Mouse (Mus musculus) E14TG2a.4 (cell line): ENCODE data around the gene Mrpl34.
A peak's percentile ranks its signal among the peaks of the same experiment; 100 is the strongest.

Experiments used
- H3K27me3 ChIP-seq: 2 replicates; pipeline ENCODE4 v1.6.1; 2014; ENCODE audit warnings: low read length, control low read depth; ENCODE audit not compliant: insufficient read depth
- H3K36me3 ChIP-seq: 2 replicates; pipeline ENCODE4 v1.6.1; 2014; ENCODE audit warnings: low read length, control low read depth; ENCODE audit not compliant: insufficient read depth
- H3K4me1 ChIP-seq: replicated peaks from 2 replicates; pipeline ENCODE4 v1.6.1; 2014; ENCODE audit warnings: low read depth, low read length, control low read depth
- H3K4me3 ChIP-seq: replicated peaks from 2 replicates; pipeline ENCODE4 v1.5.1; 2014; ENCODE audit warnings: mild to moderate bottlenecking, low read length
- H3K9me3 ChIP-seq: 2 replicates; pipeline ENCODE4 v1.6.1; 2014; ENCODE audit warnings: low read length, control low read depth
- CTCF ChIP-seq: conservative IDR thresholded peaks from 2 replicates; pipeline ENCODE4 v1.5.1; 2014; ENCODE audit warnings: low read length
- NANOG ChIP-seq: IDR thresholded peaks from 2 replicates; pipeline ENCODE4 v1.6.1; 2014; ENCODE audit warnings: borderline replicate concordance, low read length, mixed read lengths
- POU5F1 ChIP-seq: IDR thresholded peaks from 2 replicates; pipeline ENCODE4 v1.6.1; 2014; ENCODE audit warnings: low read length, borderline replicate concordance

Gene Mrpl34

GRCm38 (mm10) chr8:71463188-71464033, 1.3 kb upstream of the Mrpl34 start, which contains the start of gene Abhd8:
TSS of gene Abhd8 (minus strand) at chr8:71463655.
- Histone ChIP-seq H3K4me1 (peaks cover 50% of the 10 kb centered on the region), H3K4me3 (peak within 1 kb of the TSS; percentile 85)
- TF ChIP-seq CTCF (no peak), POU5F1 (no peak), NANOG (no peak)

GRCm38 (mm10) chr8:71465733-71466132, 974 bp downstream of the Mrpl34 start:
- peaks cover 59% of the 10 kb centered on the region for H3K4me1 ChIP-seq
- no peaks in the 10 kb centered on the region for H3K9me3 ChIP-seq
- H3K4me3 ChIP-seq: peak overlapping the region; percentile 90
- H3K36me3 ChIP-seq: peaks cover 30% of the 10 kb centered on the region
- TF ChIP-seq POU5F1 (no peak), NANOG (no peak), CTCF (no peak)
- peaks cover 25% of the 10 kb centered on the region for H3K27me3 ChIP-seq

More at GRCm38 (mm10) chr8:71463188-71464033, 1.3 kb upstream of the Mrpl34 start, which contains the start of gene Abhd8:
- Histone ChIP-seq H3K27me3 (peaks cover 41% of the 10 kb centered on the region), H3K36me3 (peaks cover 21% of the 10 kb centered on the region), H3K9me3 (no peaks in the 10 kb centered on the region)

- H3K9me3 ChIP-seq: no peaks in the 10 kb centered on the region
- H3K27me3 ChIP-seq: peaks cover 20% of the 10 kb centered on the region
- peaks cover 59% of the 10 kb centered on the region for H3K4me1 ChIP-seq
- TF ChIP-seq CTCF (no peak), NANOG (no peak), POU5F1 (no peak)
- peaks cover 35% of the 10 kb centered on the region for H3K36me3 ChIP-seq
- H3K4me3 ChIP-seq: 0 out of 2 replicates have a peak overlapping the region, but pooled peaks have one; percentile 90
These were observed 1.4 kb downstream of the Mrpl34 start for GRCm38 (mm10) chr8:71466198-71466597.

- no peak overlapping the region for H3K4me3 ChIP-seq
- H3K9me3 ChIP-seq: no peaks in the 10 kb centered on the region
- H3K36me3 ChIP-seq: peaks cover 45% of the 10 kb centered on the region
- no peak for TF ChIP-seq POU5F1
- no peak for TF ChIP-seq CTCF
- TF ChIP-seq NANOG: no peak
- H3K27me3 ChIP-seq: peaks cover 10% of the 10 kb centered on the region
- peaks cover 61% of the 10 kb centered on the region for H3K4me1 ChIP-seq
These were observed 2.4 kb downstream of the Mrpl34 start for GRCm38 (mm10) chr8:71467201-71467600.

- H3K36me3 ChIP-seq: peaks cover 53% of the 10 kb centered on the region
- no peak for TF ChIP-seq NANOG
- TF ChIP-seq CTCF: no peak
- no peak for TF ChIP-seq POU5F1
- no peaks in the 10 kb centered on the region for H3K9me3 ChIP-seq
- peaks cover 2% of the 10 kb centered on the region for H3K27me3 ChIP-seq
- peaks cover 57% of the 10 kb centered on the region for H3K4me1 ChIP-seq
- no peak overlapping the region for H3K4me3 ChIP-seq
These were observed 3.2 kb downstream of the Mrpl34 start for GRCm38 (mm10) chr8:71468001-71468400.

- Histone ChIP-seq H3K27me3 (no peaks in the 10 kb centered on the region), H3K36me3 (peaks cover 62% of the 10 kb centered on the region), H3K4me3 (peak within 1 kb of the TSS; percentile 89), H3K9me3 (no peaks in the 10 kb centered on the region), H3K4me1 (peaks cover 55% of the 10 kb centered on the region)
- TF ChIP-seq NANOG (no peak), CTCF (no peak), POU5F1 (no peak)
These were observed 4.2 kb downstream of the Mrpl34 start, which contains the start of gene Dda1 for GRCm38 (mm10) chr8:71468916-71469315. TSS of gene Dda1 (plus strand) at chr8:71469199.

- TF ChIP-seq CTCF (no peak), POU5F1 (no peak), NANOG (no peak)
- no peaks in the 10 kb centered on the region for H3K27me3 ChIP-seq
- peak overlapping the region; percentile 89 for H3K4me3 ChIP-seq
- H3K36me3 ChIP-seq: peaks cover 67% of the 10 kb centered on the region
- peaks cover 55% of the 10 kb centered on the region for H3K4me1 ChIP-seq
- no peaks in the 10 kb centered on the region for H3K9me3 ChIP-seq
These were observed 4.7 kb downstream of the Mrpl34 start for GRCm38 (mm10) chr8:71469411-71469810.

- Histone ChIP-seq H3K36me3 (peaks cover 76% of the 10 kb centered on the region), H3K4me1 (peaks cover 63% of the 10 kb centered on the region), H3K9me3 (no peaks in the 10 kb centered on the region), H3K27me3 (no peaks in the 10 kb centered on the region), H3K4me3 (peak overlapping the region; percentile 89)
- TF ChIP-seq NANOG (no peak), POU5F1 (no peak), CTCF (no peak)
These were observed 5.6 kb downstream of the Mrpl34 start for GRCm38 (mm10) chr8:71470146-71470912.
